Mouse (Mus musculus): Measurements from ENCODE around the gene Bend5.

DNA sequence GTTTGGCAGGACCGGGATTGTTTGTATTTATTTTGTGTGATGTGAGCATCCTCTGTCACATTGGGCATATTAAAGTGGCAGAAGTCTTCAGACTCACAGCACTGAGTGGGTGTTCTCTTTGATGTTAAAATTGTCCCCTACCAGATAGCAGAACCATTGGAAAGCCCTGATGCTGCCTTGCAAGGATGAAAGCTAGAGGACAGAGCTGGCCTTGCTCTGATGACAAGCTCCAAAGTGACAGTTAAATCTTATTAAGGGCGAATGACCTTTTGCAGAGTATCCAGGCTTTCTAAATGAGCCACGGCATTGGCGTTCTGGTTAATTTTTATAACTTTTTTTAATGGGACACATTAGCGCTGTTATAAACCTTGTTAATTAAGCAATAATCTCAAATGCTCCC is 42.8 kb downstream of the Bend5 start:
- TF ChIP-seq FLI1 (IDR thresholded peaks at IDR 0.05; ENCODE audit: low read length) (no peak), GATA1 (IDR thresholded peaks at IDR 0.05; ENCODE audit: borderline replicate concordance, low read length) (no peak)
